Mouse (Mus musculus): Measurements from ENCODE around the gene Ccdc59.

GRCm38 (mm10) chr10:105797250-105797924 lies 43.5 kb upstream of the Ccdc59 start:
- TF ChIP-seq POLR2A (IDR thresholded peaks at IDR 0.05; ENCODE audit: insufficient read length, low read depth): no peak
- no peak for TF ChIP-seq TCF12 (IDR thresholded peaks at IDR 0.05; ENCODE audit: insufficient read depth, poor library complexity, severe bottlenecking)
- TF ChIP-seq POLR2AphosphoS2 (IDR thresholded peaks at IDR 0.05; ENCODE audit: insufficient read length, low read depth): no peak
- no peak for TF ChIP-seq REST (IDR thresholded peaks at IDR 0.05; ENCODE audit: insufficient read depth, insufficient read length)
- TF ChIP-seq MAX (IDR thresholded peaks at IDR 0.05; ENCODE audit: low read depth): no peak
- no peak for TF ChIP-seq USF1 (IDR thresholded peaks at IDR 0.05; ENCODE audit: low read depth)
- no peak for TF ChIP-seq MYOD1 (IDR thresholded peaks at IDR 0.05; ENCODE audit: control insufficient read depth in 1 of 3, insufficient read length in 2 of 3, low read depth in 2 of 3)
